Mouse (Mus musculus): ENCODE measurements around the gene Bcdin3d. TPM values are rescaled to one million over a fixed set of nuclear protein-coding genes. Genes with fewer than 3 reads are reported as not detected.

Bcdin3d gene
- polyA plus RNA-seq, 1 experiment: 7.0 TPM

Other genes starting within 250 kb of the Bcdin3d start
- gene Kcnh3, start 249.9 kb downstream of the Bcdin3d start, polyA plus RNA-seq (2012; rRNA removed): 3.9 and 4.7 TPM in 2 replicates
- gene Mcrs1, start 222.8 kb downstream of the Bcdin3d start, polyA plus RNA-seq (2012; rRNA removed): 81.5 and 94.7 TPM in 2 replicates
- gene Prpf40b, start 179.6 kb downstream of the Bcdin3d start, polyA plus RNA-seq (2012; rRNA removed): 19.0 and 20.6 TPM in 2 replicates
- gene Fam186b, start 178.8 kb downstream of the Bcdin3d start, polyA plus RNA-seq (2012; rRNA removed): not detected in 2 replicates
- 6.9 and 8.5 TPM in 2 replicates for gene Fmnl3, start 104.2 kb downstream of the Bcdin3d start, polyA plus RNA-seq (2012; rRNA removed)
- gene Tmbim6, start 81.8 kb downstream of the Bcdin3d start, polyA plus RNA-seq (2012; rRNA removed): 1,095 and 1,343 TPM in 2 replicates
- gene Nckap5l, start 17.0 kb downstream of the Bcdin3d start, polyA plus RNA-seq (2012; rRNA removed): 1.3 and 1.6 TPM in 2 replicates
- 0.59 and 0.97 TPM in 2 replicates for gene Faim2, start 53.4 kb upstream of the Bcdin3d start, polyA plus RNA-seq (2012; rRNA removed)
- not detected in 2 replicates for gene Aqp2, start 104.3 kb upstream of the Bcdin3d start, polyA plus RNA-seq (2012; rRNA removed)
- gene Aqp5, start 116.1 kb upstream of the Bcdin3d start, polyA plus RNA-seq (2012; rRNA removed): 0.05 TPM in 2 replicates
- gene Aqp6, start 126.7 kb upstream of the Bcdin3d start, polyA plus RNA-seq (2012; rRNA removed): not detected in 2 replicates
- 35.9 and 36.0 TPM in 2 replicates for gene Racgap1, start 176.9 kb upstream of the Bcdin3d start, polyA plus RNA-seq (2012; rRNA removed)
- gene Asic1, start 195.6 kb upstream of the Bcdin3d start, polyA plus RNA-seq (2012; rRNA removed): 0.61 and 0.74 TPM in 2 replicates
- 22.3 and 23.9 TPM in 2 replicates for gene Smarcd1, start 227.4 kb upstream of the Bcdin3d start, polyA plus RNA-seq (2012; rRNA removed)
- not detected in 2 replicates for gene Gm17349, start 230.8 kb upstream of the Bcdin3d start, polyA plus RNA-seq (2012; rRNA removed)
- 116 and 180 TPM in 2 replicates for gene Gpd1, start 242.8 kb upstream of the Bcdin3d start, polyA plus RNA-seq (2012; rRNA removed)

Measured in large intestine, adult 2 months (tissue).